Mouse (Mus musculus) midbrain, embryonic 11.5 days (tissue): ENCODE measurements at regions not wholly inside any gene's neighbourhood (a gene's known extent, or its start where the extent isn't known, plus 50 kb on each side); places are given as distances from the start of the nearest gene placed in this dataset.
A peak's percentile ranks its signal among the peaks of the same experiment; 100 is the strongest.

Experiments
- ATAC-seq: fragments of 200-750 bp; cut with Nextera tagmentation; 2 replicates; pipeline ENCODE4 v1.8.0; 2017; ENCODE audit warnings: moderate TSS enrichment, moderate library complexity; ENCODE audit not compliant: low FRiP score
- DNase-seq: peaks from one replicate; pipeline ENCODE4 v3.0.0; 2015; ENCODE audit warnings: low spot score; ENCODE audit errors: missing footprints
- H3K27ac ChIP-seq: fragments of 300-500 bp; sonication (generic); 2 replicates; pipeline ENCODE4 v1.5.1; 2014; ENCODE audit warnings: low read depth, low read length
- H3K27me3 ChIP-seq: fragments of 300-500 bp; sonication (generic); 2 replicates; pipeline ENCODE4 v1.6.1; 2014; ENCODE audit warnings: mild to moderate bottlenecking, low read length, moderate library complexity, mixed read lengths; ENCODE audit not compliant: control insufficient read depth, insufficient read depth
- H3K36me3 ChIP-seq: fragments of 300-500 bp; sonication (generic); 2 replicates; pipeline ENCODE4 v1.6.1; 2014; ENCODE audit warnings: mild to moderate bottlenecking, low read length, moderate library complexity, mixed read lengths; ENCODE audit not compliant: control insufficient read depth, insufficient read depth
- H3K4me1 ChIP-seq: fragments of 300-500 bp; sonication (generic); 2 replicates; pipeline ENCODE4 v1.6.1; 2014; ENCODE audit warnings: low read length; ENCODE audit not compliant: control insufficient read depth, insufficient read depth
- H3K4me2 ChIP-seq: fragments of 300-500 bp; sonication (generic); 2 replicates; pipeline ENCODE4 v1.6.1; 2014; ENCODE audit warnings: mild to moderate bottlenecking, moderate library complexity
- H3K4me3 ChIP-seq: fragments of 300-500 bp; sonication (generic); 2 replicates; pipeline ENCODE4 v1.5.1; 2014; ENCODE audit warnings: low read depth, low read length
- H3K9ac ChIP-seq: fragments of 300-500 bp; sonication (generic); 2 replicates; pipeline ENCODE4 v1.6.1; 2014; ENCODE audit warnings: low read length
- H3K9me3 ChIP-seq: fragments of 300-500 bp; sonication (generic); 2 replicates; pipeline ENCODE4 v1.6.1; 2016; ENCODE audit warnings: low read length; ENCODE audit not compliant: control insufficient read depth
- WGBS: fragments of 180-500 bp; shearing (Covaris S2); extraction: QIAGEN DNeasy Blood & Tissue Kit; methylation state at CpG from one replicate; pipeline ENCODE4 v1.1.7; 2014; 5-methylcytosine and 5-hydroxymethylcytosine counted together

DNA sequence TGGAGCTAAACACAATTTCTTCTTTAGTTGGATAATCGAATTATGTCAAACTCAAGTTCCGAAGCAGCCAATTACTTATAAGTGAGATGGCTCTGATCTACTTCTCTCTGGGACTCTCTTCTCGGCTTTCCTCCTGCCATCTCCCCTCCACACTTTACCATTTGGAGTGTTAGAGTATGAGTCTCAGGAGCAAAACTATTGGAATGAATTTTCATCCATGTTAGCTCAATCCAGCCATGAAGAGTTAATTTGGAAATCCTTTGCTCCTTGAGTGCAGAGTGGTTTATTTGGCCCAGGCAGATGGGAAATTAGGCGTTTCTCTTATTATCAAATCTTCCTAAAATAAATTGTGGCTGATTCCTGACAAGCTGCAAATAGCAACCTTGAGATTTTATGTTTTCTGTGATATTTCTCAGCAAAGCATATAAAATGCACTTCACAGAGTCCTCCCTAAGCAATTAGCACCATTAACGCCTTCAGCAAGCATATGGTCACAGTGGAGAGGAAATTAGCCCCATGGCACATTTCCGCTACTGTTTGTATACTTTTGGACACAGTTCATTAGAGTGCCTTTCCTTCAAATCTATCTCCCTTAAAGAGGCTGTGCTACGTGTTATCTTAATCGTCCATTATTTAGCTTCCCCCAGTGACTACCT lies 1189.1 kb downstream of the Fam181b start:
- no peak for ATAC-seq
- H3K4me3 ChIP-seq: no peak overlapping the region
- H3K4me2 ChIP-seq: no peak overlapping the region
- no peaks in the 10 kb centered on the region for H3K27me3 ChIP-seq
- no peaks in the 10 kb centered on the region for H3K36me3 ChIP-seq
- DNase-seq: no peak
- WGBS: 85% methylated on average over 8 of the region's 8 CpGs
- no peak overlapping the region for H3K9ac ChIP-seq
- H3K9me3 ChIP-seq: no peaks in the 10 kb centered on the region
- H3K27ac ChIP-seq: no peak overlapping the region
- no peaks in the 10 kb centered on the region for H3K4me1 ChIP-seq

DNA sequence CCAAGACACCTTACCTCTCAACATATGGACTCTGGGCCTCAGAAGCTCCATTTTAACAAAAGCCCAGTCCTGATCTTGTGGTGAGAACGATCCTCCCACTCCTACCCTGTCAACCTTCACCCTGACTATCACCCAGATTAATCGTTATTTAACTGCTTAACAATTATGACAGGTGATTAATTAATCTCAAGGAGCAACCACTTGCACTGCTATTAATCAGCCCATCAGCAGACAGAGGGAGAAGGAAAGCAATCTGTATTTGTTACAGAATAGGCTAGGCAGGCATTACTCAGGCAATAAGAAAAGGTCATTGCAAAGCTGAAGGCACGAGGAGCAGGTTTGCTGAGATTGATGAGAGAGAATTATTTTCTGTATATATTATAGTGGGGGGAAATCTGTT lies 1201.9 kb downstream of the Fam181b start:
- 85% methylated on average over 3 of the region's 3 CpGs for WGBS

DNA sequence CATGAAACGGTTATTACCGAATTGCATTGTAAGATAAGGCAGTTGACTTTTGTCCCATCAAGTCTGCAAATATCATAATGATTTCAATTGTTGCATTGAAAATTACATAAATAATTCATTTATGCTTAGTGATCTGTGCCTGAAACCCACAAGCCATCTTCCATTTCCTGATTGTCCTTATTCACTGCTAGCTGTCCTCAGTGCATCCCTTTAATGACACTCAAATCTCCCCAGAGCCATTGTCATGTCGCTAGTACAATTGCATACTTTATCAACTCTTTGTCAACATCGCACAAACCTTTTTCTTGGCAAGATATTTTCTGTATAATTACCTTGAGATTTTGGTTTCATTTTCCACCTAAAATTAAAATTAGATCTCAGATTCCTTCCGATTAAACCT lies 1202.3 kb downstream of the Fam181b start:
- Histone ChIP-seq H3K27ac (no peak overlapping the region), H3K9ac (no peak overlapping the region), H3K27me3 (no peaks in the 10 kb centered on the region), H3K4me2 (no peak overlapping the region), H3K4me1 (no peaks in the 10 kb centered on the region), H3K36me3 (no peaks in the 10 kb centered on the region), H3K9me3 (no peaks in the 10 kb centered on the region), H3K4me3 (no peak overlapping the region)
- ATAC-seq (no peak), DNase-seq (peak; percentile 67)
- 88% methylated on average over 5 of the region's 5 CpGs for WGBS

More for the DNA sequence above, 1201.9 kb downstream of the Fam181b start:
- peak; percentile 55; the same call in 1 of the 2 replicates for ATAC-seq
- no peaks in the 10 kb centered on the region for H3K4me1 ChIP-seq
- no peak for DNase-seq
- H3K27me3 ChIP-seq: no peaks in the 10 kb centered on the region
- no peak overlapping the region for H3K9ac ChIP-seq
- H3K4me3 ChIP-seq: no peak overlapping the region
- no peak overlapping the region for H3K27ac ChIP-seq
- H3K4me2 ChIP-seq: no peak overlapping the region
- H3K36me3 ChIP-seq: no peaks in the 10 kb centered on the region
- no peaks in the 10 kb centered on the region for H3K9me3 ChIP-seq

DNA sequence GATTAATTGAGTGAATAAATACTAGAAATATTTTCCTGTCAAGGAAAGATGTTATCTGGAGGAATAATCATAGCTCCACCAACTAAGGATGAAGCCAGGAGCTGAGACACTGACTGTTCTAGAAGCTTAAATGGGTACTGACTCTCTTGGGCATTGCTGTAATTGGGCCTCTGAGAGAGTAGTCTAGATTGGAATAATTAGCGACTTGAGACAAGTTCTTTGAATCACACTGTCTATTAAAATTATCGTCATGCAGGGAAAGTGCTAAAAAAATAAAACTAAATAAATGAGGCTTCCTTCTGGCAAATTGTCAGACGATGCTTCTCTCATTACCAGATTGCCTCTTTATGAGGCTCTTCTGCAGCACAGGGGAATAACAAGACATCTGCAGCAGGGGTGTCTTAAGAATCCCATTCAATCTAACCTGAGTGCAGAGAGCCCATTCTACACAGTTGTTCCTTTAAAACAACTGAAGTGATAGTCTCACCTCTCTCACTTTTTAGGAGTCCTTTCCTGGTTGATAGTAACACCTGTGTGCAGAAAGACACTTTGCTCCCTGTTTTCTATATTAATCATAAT lies 1203.5 kb downstream of the Fam181b start:
- H3K4me1 ChIP-seq: no peaks in the 10 kb centered on the region
- DNase-seq (peak; percentile 76), ATAC-seq (no peak)
- no peak overlapping the region for H3K4me3 ChIP-seq
- no peak overlapping the region for H3K9ac ChIP-seq
- H3K27ac ChIP-seq: no peak overlapping the region
- no peaks in the 10 kb centered on the region for H3K27me3 ChIP-seq
- H3K9me3 ChIP-seq: no peaks in the 10 kb centered on the region
- 88% methylated on average over 3 of the region's 3 CpGs for WGBS
- no peaks in the 10 kb centered on the region for H3K36me3 ChIP-seq
- H3K4me2 ChIP-seq: no peak overlapping the region

DNA sequence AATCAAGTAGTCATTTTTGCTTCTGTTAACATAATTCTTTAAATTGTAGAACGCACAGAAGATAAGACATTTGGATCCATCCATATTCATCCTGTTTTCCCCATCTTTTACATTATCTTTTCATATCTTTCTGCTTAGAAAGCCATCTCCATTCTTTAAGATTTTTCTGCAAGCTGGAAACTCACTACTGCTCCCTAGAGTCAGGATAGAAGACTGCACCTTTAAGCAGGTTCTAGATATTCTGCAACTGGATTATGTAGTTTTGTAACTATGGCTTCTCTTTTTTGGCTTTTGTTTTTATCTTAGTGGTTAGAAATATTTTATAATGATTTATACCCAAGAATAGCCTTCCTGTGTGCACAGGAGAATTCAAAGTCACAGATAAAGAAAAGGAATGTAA lies 1225.9 kb downstream of the Fam181b start:
- no peak for DNase-seq
- Histone ChIP-seq H3K9ac (no peak overlapping the region), H3K27ac (no peak overlapping the region), H3K36me3 (no peaks in the 10 kb centered on the region), H3K4me3 (no peak overlapping the region), H3K4me2 (no peak overlapping the region), H3K4me1 (no peaks in the 10 kb centered on the region), H3K9me3 (no peaks in the 10 kb centered on the region), H3K27me3 (no peaks in the 10 kb centered on the region)
- no peak for ATAC-seq
- 87% methylated on average over 1 of the region's 1 CpGs for WGBS

DNA sequence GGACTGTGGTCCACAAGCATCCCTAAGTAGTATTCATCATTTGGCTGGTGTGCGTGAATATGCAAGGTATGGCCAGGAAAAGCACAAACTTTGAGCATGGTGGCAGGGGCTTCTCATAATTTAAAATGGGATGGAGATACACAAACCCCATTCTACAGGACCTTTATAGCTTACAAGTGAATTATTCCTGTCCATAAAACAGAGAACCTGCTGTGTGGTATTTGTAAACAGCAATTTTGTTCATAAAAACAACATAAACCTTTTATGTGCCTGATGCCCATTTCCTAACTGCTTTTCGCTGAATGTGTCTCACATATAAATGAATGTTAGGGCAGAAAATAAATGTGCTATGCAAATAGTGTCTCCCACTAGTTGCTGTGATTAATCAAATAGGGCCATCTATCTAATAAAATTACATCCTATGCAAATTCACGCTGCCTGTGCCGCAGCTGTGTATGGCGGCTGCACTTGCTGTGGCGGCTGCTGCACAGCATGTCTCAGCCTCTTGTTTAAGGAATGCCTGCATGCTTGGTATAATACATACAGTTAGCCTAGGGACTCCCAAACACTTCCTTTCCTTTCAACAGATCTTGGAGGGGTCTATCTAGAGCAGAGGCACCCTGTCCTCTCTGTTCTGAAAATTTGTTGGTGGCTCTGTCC lies 1235.4 kb downstream of the Fam181b start:
- no peaks in the 10 kb centered on the region for H3K36me3 ChIP-seq
- no peaks in the 10 kb centered on the region for H3K27me3 ChIP-seq
- H3K4me2 ChIP-seq: no peak overlapping the region
- H3K4me1 ChIP-seq: no peaks in the 10 kb centered on the region
- WGBS: 91% methylated on average over 6 of the region's 6 CpGs
- H3K4me3 ChIP-seq: no peak overlapping the region
- no peak for DNase-seq
- H3K27ac ChIP-seq: no peak overlapping the region
- no peak overlapping the region for H3K9ac ChIP-seq
- H3K9me3 ChIP-seq: no peaks in the 10 kb centered on the region
- no peak for ATAC-seq

DNA sequence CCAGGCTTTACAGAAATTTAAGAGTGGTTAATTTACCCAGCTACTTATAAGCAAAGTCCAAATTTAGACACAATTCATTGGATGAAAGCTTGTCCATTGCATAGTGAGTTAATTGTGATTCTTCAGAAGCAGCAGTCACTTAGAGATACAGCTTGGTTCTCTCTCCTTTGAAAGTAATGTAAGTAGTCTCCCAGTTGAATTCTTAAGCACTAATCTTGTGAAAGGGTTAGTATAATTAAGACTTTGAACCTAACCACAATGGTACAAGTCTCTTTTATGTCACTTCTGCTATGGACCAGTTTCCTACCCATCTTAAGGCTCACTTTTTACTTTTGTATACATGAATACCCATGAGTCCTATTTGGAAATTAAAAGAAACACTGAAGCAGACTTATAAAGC lies 1252.9 kb downstream of the Fam181b start:
- Histone ChIP-seq H3K4me3 (no peak overlapping the region), H3K9ac (no peak overlapping the region), H3K27ac (no peak overlapping the region), H3K4me1 (no peaks in the 10 kb centered on the region), H3K36me3 (no peaks in the 10 kb centered on the region), H3K27me3 (no peaks in the 10 kb centered on the region), H3K4me2 (no peak overlapping the region), H3K9me3 (no peaks in the 10 kb centered on the region)
- DNase-seq (no peak), ATAC-seq (no peak)
